Mouse (Mus musculus) embryonic facial prominence, embryonic 11.5 days (tissue): ENCODE measurements at regions not wholly inside any gene's neighbourhood (a gene's known extent, or its start where the extent isn't known, plus 50 kb on each side); places are given as distances from the start of the nearest gene placed in this dataset.
"Not testable (repeated sequence)": the region's sequence is repeated elsewhere in the genome, so short reads cannot be mapped to it uniquely, and the experiment has no call there.

Experiments used
- ATAC-seq: fragments of 200-750 bp; cut with Nextera tagmentation; replicated peaks from 2 replicates; pipeline ENCODE4 v1.8.0; 2017; ENCODE audit warnings: low read depth; ENCODE audit not compliant: insufficient number of reproducible peaks, low FRiP score, low TSS enrichment
- DNase-seq: peaks from one replicate; pipeline ENCODE4 v3.0.0-alpha.2; 2015; ENCODE audit warnings: low spot score
- H3K27ac ChIP-seq: fragments of 300-500 bp; sonication (generic); replicated peaks from 2 replicates; pipeline ENCODE4 v1.5.1; 2014; ENCODE audit warnings: mild to moderate bottlenecking, low read depth, low read length, control low read depth
- H3K27me3 ChIP-seq: fragments of 300-500 bp; sonication (generic); 2 replicates; pipeline ENCODE4 v1.6.1; 2014; ENCODE audit warnings: mild to moderate bottlenecking, low read length, moderate library complexity, mixed read lengths; ENCODE audit not compliant: control insufficient read depth, insufficient read depth
- H3K36me3 ChIP-seq: fragments of 300-500 bp; sonication (generic); replicated peaks from 2 replicates; pipeline ENCODE4 v1.6.1; 2014; ENCODE audit warnings: low read depth, mild to moderate bottlenecking, low read length, moderate library complexity, mixed read lengths; ENCODE audit not compliant: control insufficient read depth, insufficient read depth
- H3K4me1 ChIP-seq: fragments of 300-500 bp; sonication (generic); 2 replicates; pipeline ENCODE4 v1.6.1; 2014; ENCODE audit warnings: low read length, mixed read lengths; ENCODE audit not compliant: control insufficient read depth, insufficient read depth
- H3K4me2 ChIP-seq: fragments of 300-500 bp; sonication (generic); 2 replicates; pipeline ENCODE4 v1.6.1; 2014; ENCODE audit warnings: low read depth, mild to moderate bottlenecking, control low read depth, low read length, moderate library complexity
- H3K4me3 ChIP-seq: fragments of 300-500 bp; sonication (generic); 2 replicates; pipeline ENCODE4 v1.5.1; 2014; ENCODE audit warnings: low read depth, low read length, control low read depth
- H3K9ac ChIP-seq: fragments of 300-500 bp; sonication (generic); replicated peaks from 2 replicates; pipeline ENCODE4 v1.6.1; 2014; ENCODE audit warnings: mild to moderate bottlenecking, control low read depth, low read length
- H3K9me3 ChIP-seq: fragments of 300-500 bp; sonication (generic); replicated peaks from 2 replicates; pipeline ENCODE4 v1.6.1; 2016; ENCODE audit warnings: mild to moderate bottlenecking, low read length, inconsistent platforms, mixed read lengths; ENCODE audit not compliant: control insufficient read depth
- WGBS: fragments of 180-500 bp; shearing (Covaris S2); extraction: QIAGEN DNeasy Blood & Tissue Kit; methylation state at CpG from one replicate; pipeline ENCODE4 v1.1.7; 2014; 5-methylcytosine and 5-hydroxymethylcytosine counted together

DNA sequence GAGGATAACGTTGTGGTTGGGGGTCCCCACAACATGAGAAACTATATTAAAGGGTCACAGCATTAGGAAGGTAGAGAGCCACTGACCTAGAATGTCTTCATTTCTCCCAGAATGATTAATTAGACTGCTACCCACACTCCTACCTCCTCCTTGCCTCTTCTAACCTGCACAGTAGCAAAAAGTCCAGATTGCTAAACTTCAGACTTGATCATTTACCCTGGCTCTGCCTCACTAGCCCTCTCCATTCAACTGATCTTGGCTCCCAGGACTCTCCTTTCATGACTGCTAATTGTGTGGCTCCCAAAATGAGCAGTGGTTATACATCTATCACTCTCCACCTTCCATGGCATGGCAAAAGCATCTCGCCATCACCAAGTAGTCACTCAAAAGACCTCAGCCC lies 88.1 kb downstream of the Hs1bp3 start:
- Histone ChIP-seq H3K4me3 (no peak overlapping the region), H3K27ac (0 out of 2 replicates have a peak overlapping the region, but pooled peaks have one; percentile 28), H3K9ac (no peak overlapping the region), H3K36me3 (no peaks in the 10 kb centered on the region), H3K27me3 (no peaks in the 10 kb centered on the region), H3K9me3 (no peaks in the 10 kb centered on the region), H3K4me1 (no peaks in the 10 kb centered on the region; the same call in 1 of the 2 replicates), H3K4me2 (no peak overlapping the region)
- no peak for DNase-seq
- ATAC-seq, result no peak
- 81% methylated on average over 2 of the region's 2 CpGs for WGBS

DNA sequence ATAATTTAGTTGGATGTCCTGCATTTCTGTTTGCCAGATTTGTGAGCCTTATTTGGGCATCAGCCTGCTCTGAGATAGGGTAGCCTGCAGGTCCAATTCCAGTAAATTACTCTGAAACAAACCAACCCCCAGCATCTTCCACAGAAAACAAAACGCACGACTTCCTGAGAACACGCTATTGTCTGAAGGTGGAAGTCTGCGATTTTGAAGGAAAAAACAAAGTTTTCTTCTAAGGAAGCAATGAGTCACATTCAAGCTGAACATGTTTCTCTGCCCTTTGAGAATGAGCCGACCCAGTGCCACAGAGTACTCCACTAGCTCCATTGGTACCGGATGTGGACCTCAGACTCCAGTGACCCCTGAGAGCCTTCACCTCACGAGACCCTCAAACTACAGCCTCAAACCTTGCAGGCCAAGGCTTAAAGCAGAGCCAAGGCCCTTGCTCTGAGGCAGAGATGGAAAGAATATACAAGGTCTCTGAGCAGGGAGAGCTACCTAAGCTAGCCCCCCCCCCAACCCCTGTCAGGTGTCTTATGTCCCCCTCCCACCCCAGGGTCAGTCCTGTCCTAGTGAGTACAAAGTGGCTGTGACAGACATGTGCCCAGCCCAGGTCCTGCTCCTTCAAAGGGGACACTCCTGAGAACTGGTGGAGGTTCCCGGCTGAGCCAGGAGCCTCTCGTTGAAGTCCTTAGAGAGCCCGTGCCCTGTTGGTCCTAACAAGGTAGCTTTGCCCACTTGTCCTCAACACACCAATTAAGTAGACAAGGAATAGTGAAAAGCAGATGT lies 87.3 kb downstream of the Hs1bp3 start:
- WGBS, result 82% methylated on average over 10 of the region's 10 CpGs
- no peak overlapping the region for H3K4me2 ChIP-seq
- no peak for DNase-seq
- no peak overlapping the region for H3K9ac ChIP-seq
- H3K36me3 ChIP-seq, result no peaks in the 10 kb centered on the region
- no peak overlapping the region for H3K27ac ChIP-seq
- H3K9me3 ChIP-seq, result no peaks in the 10 kb centered on the region
- no peak overlapping the region for H3K4me3 ChIP-seq
- no peaks in the 10 kb centered on the region for H3K27me3 ChIP-seq
- ATAC-seq, result 0 out of 2 replicates have a peak, but pooled peaks have one; percentile 34
- no peaks in the 10 kb centered on the region; the same call in 1 of the 2 replicates for H3K4me1 ChIP-seq

DNA sequence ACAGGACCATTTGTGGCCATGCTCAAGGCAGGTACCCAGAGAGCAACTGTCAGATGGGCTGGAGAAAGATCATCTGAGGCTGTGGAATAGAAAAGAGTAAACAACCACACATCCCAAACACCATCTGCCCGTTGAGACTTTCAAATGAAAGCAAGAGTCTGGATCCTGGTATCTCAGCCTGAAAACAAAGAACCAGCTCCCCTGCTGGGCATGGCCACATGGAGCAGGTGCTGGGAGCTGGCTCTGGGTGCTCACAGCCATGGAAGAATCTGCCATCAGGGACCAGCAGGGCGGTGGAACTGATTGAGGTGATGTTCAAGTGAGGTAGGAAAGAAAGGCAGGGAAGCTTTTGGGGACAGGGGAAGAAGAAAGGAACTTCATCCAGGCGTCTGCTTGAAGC lies 85.6 kb downstream of the Hs1bp3 start:
- ATAC-seq (no peak), DNase-seq (no peak)
- no peak overlapping the region for H3K4me2 ChIP-seq
- no peak overlapping the region for H3K27ac ChIP-seq
- no peak overlapping the region for H3K4me3 ChIP-seq
- 72% methylated on average over 3 of the region's 3 CpGs for WGBS
- no peak overlapping the region for H3K9ac ChIP-seq
- H3K36me3 ChIP-seq, result no peaks in the 10 kb centered on the region
- no peaks in the 10 kb centered on the region for H3K27me3 ChIP-seq
- no peaks in the 10 kb centered on the region for H3K9me3 ChIP-seq
- no peaks in the 10 kb centered on the region; the same call in 1 of the 2 replicates for H3K4me1 ChIP-seq

DNA sequence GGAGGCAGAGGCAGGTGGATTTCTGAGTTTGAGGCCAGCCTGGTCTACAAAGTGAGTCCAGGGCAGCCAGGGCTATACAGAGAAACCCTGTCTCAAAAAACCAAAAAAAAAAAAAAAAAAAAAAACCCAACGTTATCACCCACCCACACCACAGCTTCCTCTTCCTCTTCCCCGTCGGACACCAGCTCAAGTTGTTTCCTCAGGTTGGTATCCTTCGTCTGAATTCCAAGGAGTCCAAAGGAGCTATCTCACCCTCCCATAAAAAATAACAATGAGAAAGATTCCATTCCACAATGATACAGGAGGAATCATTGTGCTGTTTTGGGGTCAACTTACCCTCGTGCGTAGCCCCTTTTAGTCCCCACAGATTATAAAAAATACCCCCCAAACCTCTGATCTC lies 83.2 kb downstream of the Hs1bp3 start:
- DNase-seq, H3K36me3 ChIP-seq, H3K27ac ChIP-seq, ATAC-seq, H3K4me1 ChIP-seq, H3K4me3 ChIP-seq, H3K27me3 ChIP-seq, H3K9me3 ChIP-seq, H3K4me2 ChIP-seq, H3K9ac ChIP-seq: not testable (repeated sequence)
- WGBS, result 86% methylated on average over 6 of the region's 6 CpGs

DNA sequence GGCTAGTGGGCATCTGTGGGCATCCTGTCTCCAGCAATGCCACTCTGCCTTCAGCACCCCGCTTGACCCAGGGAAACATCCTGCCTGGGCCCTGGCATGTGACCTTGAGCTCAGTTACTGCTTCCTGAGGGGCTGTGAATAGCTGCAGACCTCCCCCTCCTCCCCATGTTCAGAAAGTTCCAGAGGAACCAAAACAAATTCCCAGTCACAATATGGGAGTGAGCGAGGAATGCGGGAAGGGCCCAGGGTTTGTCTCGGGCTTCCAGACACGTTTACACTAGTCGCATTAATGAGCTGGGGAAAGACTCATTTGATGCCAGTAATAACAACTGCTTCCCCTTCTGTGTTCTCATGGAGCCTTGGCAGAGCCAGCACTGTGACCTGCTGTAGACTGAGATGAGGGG lies 81.7 kb downstream of the Hs1bp3 start:
- 59% methylated on average over 6 of the region's 6 CpGs for WGBS
- Histone ChIP-seq H3K27me3 (no peaks in the 10 kb centered on the region), H3K9ac (no peak overlapping the region), H3K4me1 (no peaks in the 10 kb centered on the region), H3K4me2 (no peak overlapping the region), H3K36me3 (no peaks in the 10 kb centered on the region), H3K9me3 (no peaks in the 10 kb centered on the region), H3K4me3 (no peak overlapping the region), H3K27ac (no peak overlapping the region)
- DNase-seq (no peak), ATAC-seq (no peak)

DNA sequence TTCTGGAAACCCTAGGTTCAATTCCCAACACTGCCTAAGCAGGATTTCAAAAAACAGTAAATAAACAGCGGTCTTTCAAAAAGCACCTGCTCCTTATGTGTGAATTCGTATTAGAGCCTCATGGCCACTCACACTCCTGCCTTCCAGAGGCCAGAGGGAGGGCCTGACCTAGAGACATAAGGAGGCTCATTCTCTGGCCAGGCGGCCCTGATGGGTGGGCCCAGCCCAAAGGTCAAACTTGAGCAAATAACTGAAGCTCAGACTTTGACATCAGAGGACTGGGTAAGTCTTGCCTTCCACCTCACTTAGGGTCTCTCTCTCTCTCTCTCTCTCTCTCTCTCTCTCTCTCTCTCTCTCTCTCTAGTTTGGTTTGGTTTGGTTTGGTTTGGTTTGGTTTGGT lies 80.7 kb downstream of the Hs1bp3 start:
- Histone ChIP-seq H3K27me3 (no peaks in the 10 kb centered on the region), H3K9me3 (no peaks in the 10 kb centered on the region), H3K27ac (no peak overlapping the region), H3K4me1 (no peaks in the 10 kb centered on the region), H3K9ac (no peak overlapping the region), H3K4me2 (no peak overlapping the region), H3K36me3 (no peaks in the 10 kb centered on the region), H3K4me3 (no peak overlapping the region)
- ATAC-seq, result no peak
- DNase-seq, result no peak
- WGBS, result 75% methylated on average over 3 of the region's 3 CpGs
